Mouse (Mus musculus) adrenal gland, adult 2 months (tissue): ENCODE results near the gene Robo3. TPM values are rescaled to one million over a fixed set of nuclear protein-coding genes. Genes with fewer than 3 reads are reported as not detected.
A peak's percentile ranks its signal among the peaks of the same experiment; 100 is the strongest.

Source experiments
- DNase-seq: peaks from one replicate; pipeline ENCODE4 v3.0.0; 2021
- polyA plus RNA-seq: library from polyadenylated mRNA; depleted of rRNA; stranded (reverse); fragments of >200 nt; gene quantifications from 2 replicates; pipeline ENCODE4 v1.2.3, GENCODE M21; 2012; rRNA removed
- total RNA-seq, 2 experiments: library from RNA; stranded (reverse); gene quantifications; 2 replicates each; pipeline ENCODE4 v1.2.3; 2021

Gene Robo3
- total and polyA plus RNA-seq, 3 experiments = 0.62 to 5.9 (median 0.75) TPM

DNA sequence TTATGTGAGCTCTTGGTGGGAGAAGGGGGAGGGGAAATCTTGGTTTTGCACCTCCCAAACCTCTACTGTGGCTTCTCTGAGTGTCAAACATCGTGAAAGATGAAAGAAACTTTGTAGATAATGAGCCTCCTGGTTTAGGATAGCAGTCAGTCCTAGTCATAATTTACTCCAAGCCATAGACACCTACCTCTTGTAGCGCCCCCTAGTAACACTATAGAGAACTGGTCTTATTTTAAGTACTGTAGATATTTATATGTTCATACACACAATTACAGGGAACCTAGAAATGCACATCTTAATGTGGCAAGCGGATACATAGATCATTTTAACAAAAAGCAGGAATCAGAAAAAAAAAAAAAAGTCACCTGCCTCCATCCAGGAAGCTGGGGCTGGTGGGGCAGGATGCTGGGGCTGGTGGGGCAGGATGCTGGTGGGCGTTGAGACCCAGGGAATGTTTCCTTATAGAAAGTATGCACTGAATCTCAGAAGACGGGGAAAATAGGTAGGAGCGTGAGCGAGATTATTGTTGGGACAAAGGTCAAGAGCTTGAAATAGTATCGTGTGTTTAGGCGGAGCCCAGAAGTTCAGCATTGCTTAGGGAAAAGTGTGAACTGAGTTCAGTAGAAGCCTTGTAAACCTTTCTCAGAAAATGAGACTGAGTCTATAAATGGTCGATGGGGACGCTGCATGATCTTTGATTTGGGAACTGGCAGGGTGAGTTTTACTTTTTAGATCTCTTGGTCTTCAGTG, 64.8 kb downstream of the Robo3 start:
- no peak for DNase-seq

DNA sequence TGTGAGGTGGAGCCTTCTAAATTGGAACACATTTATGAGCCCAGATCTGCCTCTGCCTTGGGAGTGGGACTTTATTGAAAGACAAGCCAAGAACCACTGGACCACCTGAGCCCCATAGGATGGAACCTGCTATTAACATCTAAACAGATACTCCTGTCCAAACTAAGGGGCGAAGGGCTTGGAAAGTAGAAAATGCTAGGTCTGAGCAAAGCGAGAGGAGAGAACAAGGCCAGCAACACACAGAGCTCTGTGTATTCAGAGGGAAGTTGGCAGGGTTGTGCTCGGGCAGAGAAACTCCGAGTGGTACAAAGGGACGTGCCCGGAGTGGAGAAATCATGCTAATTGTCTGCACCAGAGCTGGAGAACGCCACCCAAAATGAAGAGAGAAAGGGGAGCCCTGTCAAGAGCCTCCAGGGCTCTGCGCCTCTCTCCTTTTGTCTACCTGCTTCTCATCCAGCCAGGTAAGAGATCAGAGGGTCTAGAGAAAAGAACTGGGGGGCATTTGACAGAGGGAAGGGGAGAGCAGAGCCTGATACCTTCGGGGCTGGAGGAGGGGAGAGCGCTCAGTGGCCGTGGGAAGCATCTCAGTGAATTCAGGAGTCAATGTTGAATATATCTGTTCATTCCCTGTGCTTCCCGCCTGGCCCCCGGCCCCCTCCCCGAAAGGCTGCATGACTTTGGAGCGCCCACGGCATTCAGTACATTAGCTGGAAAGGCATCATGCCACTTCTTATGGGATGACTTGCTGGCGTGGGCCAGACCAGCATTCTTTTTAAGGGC, 65.6 kb downstream of the Robo3 start, which contains the start of gene Hepacam:
Gene Hepacam (plus strand): TSS at position 51 of the 780 bp plus-strand sequence.
- no peak for DNase-seq

- peak; percentile 46 for DNase-seq
Observed at GRCm38 (mm10) chr9:37365706-37366105, 67.3 kb downstream of the Robo3 start.

Other genes with a start within 250 kb of the Robo3 start
- 1 to 10 TPM; 4.2 to 8.6 TPM for gene Tmem218, start 225.0 kb downstream of the Robo3 start, total RNA-seq
- gene Tmem218, start 225.0 kb downstream of the Robo3 start, polyA plus RNA-seq = 1.5 and 1.7 TPM in 2 replicates
- 10 to 100 TPM; 52.8 to 58.4 TPM for gene Slc37a2, start 177.5 kb downstream of the Robo3 start, total RNA-seq
- 46.7 and 51.0 TPM in 2 replicates for gene Slc37a2, start 177.5 kb downstream of the Robo3 start, polyA plus RNA-seq
- 1 to 10 TPM; 2.0 to 2.3 TPM for gene Ccdc15, start 84.8 kb downstream of the Robo3 start, total RNA-seq
- gene Ccdc15, start 84.8 kb downstream of the Robo3 start, polyA plus RNA-seq = 3.0 and 3.2 TPM in 2 replicates
- gene Hepacam, start 65.9 kb downstream of the Robo3 start, total RNA-seq = under 1 TPM in 1 of 2 experiments, not detected in 1; 0.23 TPM
- 0.26 and 0.40 TPM in 2 replicates for gene Hepacam, start 65.9 kb downstream of the Robo3 start, polyA plus RNA-seq
- 10 to 100 TPM; 17.3 to 27.0 TPM for gene Robo4, start 31.3 kb downstream of the Robo3 start, total RNA-seq
- gene Robo4, start 31.3 kb downstream of the Robo3 start, polyA plus RNA-seq = 47.5 and 54.0 TPM in 2 replicates
- 10 to 100 TPM; 15.3 to 22.7 TPM for gene Msantd2, start 56.1 kb upstream of the Robo3 start, total RNA-seq
- gene Msantd2, start 56.1 kb upstream of the Robo3 start, polyA plus RNA-seq = 26.0 and 29.9 TPM in 2 replicates
- 10 to 100 TPM; 23.5 to 42.4 TPM for gene Esam, start 94.8 kb upstream of the Robo3 start, total RNA-seq
- 49.2 and 59.1 TPM in 2 replicates for gene Esam, start 94.8 kb upstream of the Robo3 start, polyA plus RNA-seq
- 1 to 10 TPM; 1.8 to 3.0 TPM for gene Vsig2, start 106.0 kb upstream of the Robo3 start, total RNA-seq
- 8.8 and 8.9 TPM in 2 replicates for gene Vsig2, start 106.0 kb upstream of the Robo3 start, polyA plus RNA-seq
- gene Nrgn, start 119.7 kb upstream of the Robo3 start, total RNA-seq = 1 to 10 TPM; 1.5 to 2.8 TPM
- gene Nrgn, start 119.7 kb upstream of the Robo3 start, polyA plus RNA-seq = 1.9 and 3.8 TPM in 2 replicates
- 10 to 100 TPM; 16.5 to 17.7 TPM for gene Siae, start 122.5 kb upstream of the Robo3 start, total RNA-seq
- gene Siae, start 122.5 kb upstream of the Robo3 start, polyA plus RNA-seq = 4.5 and 4.9 TPM in 2 replicates
- gene Spa17, start 180.5 kb upstream of the Robo3 start, total RNA-seq = 1 to 10 TPM; 3.2 to 4.0 TPM
- gene Spa17, start 180.5 kb upstream of the Robo3 start, polyA plus RNA-seq = 0.51 and 1.3 TPM in 2 replicates
- 10 to 100 TPM; 74.5 to 81.1 TPM for gene Tbrg1, start 224.1 kb upstream of the Robo3 start, total RNA-seq
- 23.7 and 28.7 TPM in 2 replicates for gene Tbrg1, start 224.1 kb upstream of the Robo3 start, polyA plus RNA-seq
- gene Panx3, start 236.0 kb upstream of the Robo3 start, total RNA-seq = under 1 TPM in 1 of 2 experiments, not detected in 1; 0.20 TPM
- gene Panx3, start 236.0 kb upstream of the Robo3 start, polyA plus RNA-seq = 0.10 and 0.46 TPM in 2 replicates